Comparison of ENCODE assay signal across 9 mouse cellular contexts in genomic region chr6:135249846-135250531, GRCm38 (mm10). TPM values are rescaled to one million over a fixed set of nuclear protein-coding genes. Genes with fewer than 3 reads are reported as not detected.
DNase-seq lines count a peak whose midpoint lies in the region; ATAC-seq and TF ChIP-seq lines count a peak whose summit lies in the region.
"Had no signal": no experiment of that assay in that cellular context is flagged by ENCODE, and none has a peak within 500 bp of the region (broad histone marks: within the 10 kb centered on the region; RNA-seq: fewer than 3 reads in every experiment).

No protein-coding gene starts in this region.

- peak; percentile 64 for DNase-seq in ES-CJ7 (ENCODE audit: low read depth, low spot score)
- DNase-seq in kidney, postnatal 14 days = peak; percentile 78
- peak; percentile 70 for DNase-seq in liver, postnatal 0 days
- peak; percentile 73 for DNase-seq in thymus, postnatal 14 days

- no peaks in the 10 kb centered on the region for H3K36me3 ChIP-seq in embryonic facial prominence, embryonic 15.5 days
- no peaks in the 10 kb centered on the region for H3K36me3 ChIP-seq in heart, embryonic 12.5 days
- no peaks in the 10 kb centered on the region for H3K36me3 ChIP-seq in liver, postnatal 0 days (replicated peaks; ENCODE audit: insufficient read depth, low read length)
- no peaks in the 10 kb centered on the region for H3K36me3 ChIP-seq in neural tube, embryonic 15.5 days
- H3K36me3 ChIP-seq: liver, embryonic 15.5 days had no signal

- WGBS in bone marrow, adult 2 months = 30% methylated on average over 19 of the region's 19 CpGs
- WGBS in embryonic facial prominence, embryonic 15.5 days = 9% methylated on average over 19 of the region's 19 CpGs
- WGBS in heart, embryonic 12.5 days = 38% methylated on average over 19 of the region's 19 CpGs
- 35% methylated on average over 19 of the region's 19 CpGs for WGBS in liver, postnatal 0 days (ENCODE audit: insufficient replicate concordance)
- WGBS in neural tube, embryonic 15.5 days = 13% methylated on average over 19 of the region's 19 CpGs

- no peak overlapping the region for H3K4me3 ChIP-seq in bone marrow, adult 2 months (replicated peaks; ENCODE audit: control insufficient read depth, low read depth, low read length)
- H3K4me3 ChIP-seq in embryonic facial prominence, embryonic 15.5 days (replicated peaks) = no peak overlapping the region
- H3K4me3 ChIP-seq in heart, embryonic 12.5 days = no peak overlapping the region
- no peak overlapping the region for H3K4me3 ChIP-seq in liver, postnatal 0 days (ENCODE audit: low read depth, low read length)
- H3K4me3 ChIP-seq in neural tube, embryonic 15.5 days (replicated peaks) = no peak overlapping the region
- H3K4me3 ChIP-seq: liver, embryonic 15.5 days had no signal

- no peaks in the 10 kb centered on the region for H3K27me3 ChIP-seq in embryonic facial prominence, embryonic 15.5 days
- H3K27me3 ChIP-seq in heart, embryonic 12.5 days (replicated peaks) = 0 out of 2 replicates have a peak, but pooled peaks cover 4% of the 10 kb centered on the region
- peaks cover 10% of the 10 kb centered on the region; the same call in 1 of the 2 replicates for H3K27me3 ChIP-seq in liver, postnatal 0 days (ENCODE audit: insufficient read depth, low read length)
- no peaks in the 10 kb centered on the region for H3K27me3 ChIP-seq in neural tube, embryonic 15.5 days (replicated peaks)

- H3K4me1 ChIP-seq in bone marrow, adult 2 months (ENCODE audit: control insufficient read depth, insufficient read depth, low read length) = no peaks in the 10 kb centered on the region; the same call in 1 of the 2 replicates
- peaks cover 35% of the 10 kb centered on the region for H3K4me1 ChIP-seq in embryonic facial prominence, embryonic 15.5 days
- H3K4me1 ChIP-seq in heart, embryonic 12.5 days (replicated peaks) = peaks cover 27% of the 10 kb centered on the region
- peaks cover 6% of the 10 kb centered on the region; the same call in 1 of the 2 replicates for H3K4me1 ChIP-seq in liver, postnatal 0 days (ENCODE audit: insufficient read depth)
- peaks cover 28% of the 10 kb centered on the region for H3K4me1 ChIP-seq in neural tube, embryonic 15.5 days
- H3K4me1 ChIP-seq: liver, embryonic 15.5 days had no signal

- no peak overlapping the region for H3K27ac ChIP-seq in bone marrow, adult 2 months (ENCODE audit: control insufficient read depth, insufficient read depth, low read depth, low read length, poor library complexity)
- H3K27ac ChIP-seq in embryonic facial prominence, embryonic 15.5 days (replicated peaks) = peak overlapping the region; percentile 86
- H3K27ac ChIP-seq in heart, embryonic 12.5 days (ENCODE audit: poor library complexity, severe bottlenecking) = peak overlapping the region; percentile 37
- no peak overlapping the region for H3K27ac ChIP-seq in liver, postnatal 0 days (ENCODE audit: low read depth)
- 0 out of 2 replicates have a peak overlapping the region, but pooled peaks have one; percentile 2 for H3K27ac ChIP-seq in neural tube, embryonic 15.5 days (replicated peaks)
- H3K27ac ChIP-seq: liver, embryonic 15.5 days had no signal

- peak overlapping the region; percentile 39 for H3K4me2 ChIP-seq in embryonic facial prominence, embryonic 15.5 days (replicated peaks)
- H3K4me2 ChIP-seq in heart, embryonic 12.5 days = peak overlapping the region; percentile 3; the same call in 1 of the 2 replicates
- no peak overlapping the region for H3K4me2 ChIP-seq in liver, postnatal 0 days (ENCODE audit: low read depth, low read length)
- peak overlapping the region; percentile 35 for H3K4me2 ChIP-seq in neural tube, embryonic 15.5 days
- H3K4me2 ChIP-seq: liver, embryonic 15.5 days had no signal

- no peaks in the 10 kb centered on the region for H3K9me3 ChIP-seq in embryonic facial prominence, embryonic 15.5 days (replicated peaks)
- no peaks in the 10 kb centered on the region for H3K9me3 ChIP-seq in heart, embryonic 12.5 days (replicated peaks)
- no peaks in the 10 kb centered on the region for H3K9me3 ChIP-seq in liver, postnatal 0 days (ENCODE audit: low read length)
- no peaks in the 10 kb centered on the region for H3K9me3 ChIP-seq in neural tube, embryonic 15.5 days (replicated peaks)
- H3K9me3 ChIP-seq: liver, embryonic 15.5 days had no signal

- ATAC-seq in embryonic facial prominence, embryonic 15.5 days (ENCODE audit: insufficient number of reproducible peaks, low FRiP score, low TSS enrichment, low read depth) = peak; percentile 86
- ATAC-seq in heart, embryonic 12.5 days (ENCODE audit: insufficient number of reproducible peaks, low FRiP score) = peak; percentile 78
- peak; percentile 52 for ATAC-seq in liver, postnatal 0 days
- peak; percentile 67 for ATAC-seq in neural tube, embryonic 15.5 days (ENCODE audit: low FRiP score)

- no peak for TF ChIP-seq EP300 in liver, postnatal 0 days (IDR thresholded peaks at IDR 0.05; ENCODE audit: low read depth)

- TF ChIP-seq POLR2A in bone marrow, adult 2 months (IDR thresholded peaks at IDR 0.05; ENCODE audit: borderline replicate concordance, control insufficient read depth, low read depth, low read length) = no peak

- no peak overlapping the region for H3K9ac ChIP-seq in embryonic facial prominence, embryonic 15.5 days
- H3K9ac ChIP-seq in heart, embryonic 12.5 days = no peak overlapping the region
- H3K9ac ChIP-seq in liver, postnatal 0 days (replicated peaks) = no peak overlapping the region
- no peak overlapping the region for H3K9ac ChIP-seq in neural tube, embryonic 15.5 days (replicated peaks)
- H3K9ac ChIP-seq: liver, embryonic 15.5 days had no signal

- peak; percentile 76 for TF ChIP-seq CTCF in bone marrow, adult 2 months (IDR thresholded peaks at IDR 0.05; ENCODE audit: control insufficient read depth, insufficient read depth, low read length)
- peak; percentile 88 for TF ChIP-seq CTCF in liver, postnatal 0 days (IDR thresholded peaks at IDR 0.05; ENCODE audit: low read depth)

RNA-seq across cellular contexts. Expression of gene Gsg1, which starts 4.2 kb away (rescaled TPM):
- polyA plus RNA-seq in bone marrow, adult 2 months (2011; ENCODE audit: insufficient read depth, insufficient read length, low replicate concordance, missing spikeins) = not detected in 2 replicates
- polyA plus RNA-seq in embryonic facial prominence, embryonic 15.5 days (2015; fragmentation: Nextera tagmentation; extraction: Ambion mirVana) = 2.1 and 2.6 TPM in 2 replicates
- 0.59 and 0.69 TPM in 2 replicates for polyA plus RNA-seq in heart, embryonic 12.5 days (2016; fragmentation: Nextera tagmentation; extraction: Ambion mirVana)
- 0.14 and 0.26 TPM in 2 replicates for polyA plus RNA-seq in liver, postnatal 0 days (2015; fragmentation: Nextera tagmentation; extraction: Ambion mirVana)
- polyA plus RNA-seq in neural tube, embryonic 15.5 days (2015; fragmentation: Nextera tagmentation; extraction: Ambion mirVana) = 0.59 TPM in 1 of 2 replicates, not detected in the other

RNA-seq across cellular contexts. Expression of gene Hebp1, which starts 52.2 kb away (rescaled TPM):
- polyA plus RNA-seq in bone marrow, adult 2 months (2011; ENCODE audit: insufficient read depth, insufficient read length, low replicate concordance, missing spikeins) = 103 and 178 TPM in 2 replicates
- polyA plus RNA-seq in embryonic facial prominence, embryonic 15.5 days (2015; fragmentation: Nextera tagmentation; extraction: Ambion mirVana) = 10.7 and 11.4 TPM in 2 replicates
- polyA plus RNA-seq in heart, embryonic 12.5 days (2016; fragmentation: Nextera tagmentation; extraction: Ambion mirVana) = 14.8 and 16.0 TPM in 2 replicates
- 94.2 and 108 TPM in 2 replicates for polyA plus RNA-seq in liver, postnatal 0 days (2015; fragmentation: Nextera tagmentation; extraction: Ambion mirVana)
- polyA plus RNA-seq in neural tube, embryonic 15.5 days (2015; fragmentation: Nextera tagmentation; extraction: Ambion mirVana) = 6.2 and 10.8 TPM in 2 replicates

RNA-seq across cellular contexts. Expression of gene Fam234b, which starts 52.2 kb away (rescaled TPM):
- polyA plus RNA-seq in bone marrow, adult 2 months (2011; ENCODE audit: insufficient read depth, insufficient read length, low replicate concordance, missing spikeins) = 28.7 and 38.2 TPM in 2 replicates
- 24.8 and 25.1 TPM in 2 replicates for polyA plus RNA-seq in embryonic facial prominence, embryonic 15.5 days (2015; fragmentation: Nextera tagmentation; extraction: Ambion mirVana)
- 9.0 and 10.7 TPM in 2 replicates for polyA plus RNA-seq in heart, embryonic 12.5 days (2016; fragmentation: Nextera tagmentation; extraction: Ambion mirVana)
- 15.4 and 17.1 TPM in 2 replicates for polyA plus RNA-seq in liver, postnatal 0 days (2015; fragmentation: Nextera tagmentation; extraction: Ambion mirVana)
- polyA plus RNA-seq in neural tube, embryonic 15.5 days (2015; fragmentation: Nextera tagmentation; extraction: Ambion mirVana) = 99.6 and 105 TPM in 2 replicates

Comparison
In these comparisons a context has a peak if more than half of its experiments do, and no peak if none do; other contexts are left out.
1. H3K27ac ChIP-seq: peak in embryonic facial prominence, embryonic 15.5 days (single experiment), heart, embryonic 12.5 days (single experiment) and neural tube, embryonic 15.5 days (single experiment); none in bone marrow, adult 2 months (single experiment) and liver, postnatal 0 days (single experiment).
2. Peak in every context shown above with its lines, with median percentiles within 50 percentile points of each other: DNase-seq and ATAC-seq.